Mouse (Mus musculus) urinary bladder, postnatal 14 days (tissue): ENCODE measurements at regions not wholly inside any gene's neighbourhood (a gene's known extent, or its start where the extent isn't known, plus 50 kb on each side); places are given as distances from the start of the nearest gene placed in this dataset.
A peak's percentile ranks its signal among the peaks of the same experiment; 100 is the strongest.

ENCODE experiments used
- DNase-seq: peaks from one replicate; pipeline ENCODE4 v3.0.0; 2021; ENCODE audit warnings: low spot score

DNA sequence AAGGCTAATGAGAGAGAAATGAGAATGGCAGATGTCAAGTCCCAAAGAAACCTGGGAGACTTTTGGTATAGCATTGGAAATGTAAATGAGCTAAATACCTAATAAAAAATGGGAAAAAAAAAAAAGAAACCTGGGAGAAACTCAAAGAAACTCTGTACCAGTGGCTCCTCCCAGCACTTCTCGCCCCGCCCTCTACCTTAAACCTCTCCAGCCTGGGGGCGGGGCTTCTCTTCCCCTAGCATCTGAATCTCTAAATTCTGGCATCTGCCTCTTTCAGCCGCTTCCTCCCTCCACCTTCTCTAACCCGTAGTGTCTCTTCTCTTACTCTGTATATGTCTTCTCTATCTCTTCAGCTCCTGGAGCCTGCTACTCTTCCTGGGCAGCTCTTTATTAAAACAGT, 53.2 kb downstream of the Gpr6 start:
- DNase-seq, result no peak

DNA sequence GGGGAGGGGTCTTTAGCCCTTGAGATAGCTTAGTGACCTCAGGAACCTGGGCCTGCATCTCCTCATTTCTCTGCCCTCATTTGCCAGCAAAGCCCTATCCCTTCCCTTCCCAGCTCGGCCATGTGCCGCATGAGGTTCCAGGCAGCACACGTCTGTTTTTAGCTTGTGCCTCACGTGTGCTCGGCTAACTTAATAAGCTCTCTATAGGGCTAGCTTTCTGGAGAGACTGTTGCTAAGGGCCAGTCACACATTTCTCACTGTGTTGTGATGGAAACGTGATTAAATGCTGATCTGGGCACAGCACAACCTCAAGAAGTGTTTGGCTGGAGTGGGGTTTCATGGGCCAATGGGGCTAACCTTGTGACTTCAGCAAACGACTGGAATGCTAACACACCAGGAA, 55.5 kb downstream of the Gpr6 start:
- DNase-seq, result no peak

DNA sequence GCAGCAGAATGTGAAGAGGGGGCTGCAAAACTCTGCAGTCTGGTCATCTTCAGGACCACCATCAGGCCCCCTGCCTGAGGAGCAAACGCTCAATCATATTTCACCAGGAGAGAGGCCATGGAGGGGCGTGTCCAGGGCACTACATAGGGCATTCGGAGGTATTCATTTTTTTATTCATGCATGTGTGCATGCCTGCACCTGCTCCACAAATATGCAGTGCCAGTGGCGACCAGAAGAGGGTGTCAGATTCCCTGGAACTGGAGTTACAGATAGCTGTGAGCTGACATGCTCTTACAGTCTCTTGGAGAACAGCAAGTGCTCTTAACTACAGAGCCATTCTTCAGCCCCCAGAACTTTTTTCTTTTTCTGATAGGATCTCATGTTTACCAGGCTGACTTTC, 56.4 kb downstream of the Gpr6 start:
- peak; percentile 48 for DNase-seq

DNA sequence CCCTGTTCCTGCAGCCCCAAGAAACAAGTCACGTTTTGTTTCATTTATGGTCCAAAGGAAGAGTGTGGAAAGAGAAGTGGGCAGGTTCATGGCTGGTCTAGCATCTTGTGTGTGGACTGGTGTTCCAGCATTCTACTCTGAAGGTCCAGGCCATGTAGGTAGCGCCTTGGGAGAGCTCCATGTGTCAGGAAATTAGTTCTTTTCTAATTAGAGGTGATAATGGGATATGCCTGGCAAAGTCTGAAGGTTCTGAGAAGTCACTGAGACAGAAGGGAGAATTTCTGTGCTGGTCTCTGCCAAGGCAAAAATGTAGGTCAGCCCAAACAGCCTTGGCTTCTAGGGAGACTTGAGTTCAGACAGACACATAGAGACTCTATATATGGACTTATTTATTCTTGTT, 61.5 kb downstream of the Gpr6 start:
- no peak for DNase-seq

DNA sequence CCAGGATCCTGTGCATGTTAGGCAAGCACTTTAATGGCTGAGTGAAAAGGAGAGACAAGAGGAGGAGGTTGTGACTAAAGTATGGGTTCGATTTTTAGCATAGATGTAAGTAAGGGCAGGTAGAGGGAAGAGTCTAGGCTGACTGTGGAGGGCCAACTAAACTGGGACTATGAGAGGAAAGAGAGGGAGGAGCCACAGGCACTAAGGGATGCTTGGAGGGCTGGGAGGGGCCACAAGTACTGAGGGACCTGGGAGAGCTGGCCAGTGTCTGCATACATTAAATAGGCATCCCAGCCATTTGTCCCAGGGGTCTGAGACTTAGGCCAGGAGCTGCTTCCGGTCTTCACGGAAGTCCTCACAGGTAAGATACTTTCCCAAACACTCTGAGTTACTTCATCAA, 64.2 kb downstream of the Gpr6 start:
- DNase-seq, result no peak

DNA sequence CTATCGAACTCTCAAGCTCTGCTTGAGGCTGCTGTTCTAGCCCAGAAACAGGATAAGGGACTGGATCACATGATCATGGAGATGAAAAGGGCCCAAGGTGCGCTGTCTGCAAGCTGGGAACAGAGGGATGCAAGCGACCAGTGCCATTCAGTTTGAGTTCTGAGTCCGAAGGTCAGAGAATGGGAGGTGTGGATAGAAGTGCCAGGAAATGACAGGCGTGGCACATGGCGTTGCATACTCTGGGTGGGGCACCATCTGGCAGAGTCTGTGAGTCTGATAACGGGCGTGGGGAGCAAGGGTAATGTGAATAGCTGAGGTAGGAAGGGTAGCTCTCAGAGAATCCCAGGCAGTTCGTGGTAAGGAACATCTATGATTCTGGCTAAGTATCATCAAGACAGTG, 65.5 kb downstream of the Gpr6 start:
- no peak for DNase-seq

DNA sequence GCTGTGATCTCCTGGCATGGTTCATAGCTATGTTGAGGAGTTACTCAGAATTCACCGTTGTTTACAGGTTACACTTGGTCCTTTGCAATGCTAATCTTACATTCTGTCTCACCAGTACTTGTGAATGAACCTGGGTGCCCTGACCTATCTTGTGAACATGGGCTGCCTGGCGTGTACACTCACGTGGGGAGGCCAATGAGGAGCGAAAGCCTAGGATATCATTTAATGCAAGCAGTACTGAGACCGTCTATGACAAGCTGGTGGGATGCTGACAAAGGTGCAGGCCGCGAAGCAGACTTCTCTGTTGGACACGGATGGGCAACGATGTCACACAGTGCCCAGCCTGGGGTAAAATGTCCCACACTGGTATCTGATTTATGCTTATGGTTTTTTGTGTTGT, 66.3 kb downstream of the Gpr6 start:
- no peak for DNase-seq

DNA sequence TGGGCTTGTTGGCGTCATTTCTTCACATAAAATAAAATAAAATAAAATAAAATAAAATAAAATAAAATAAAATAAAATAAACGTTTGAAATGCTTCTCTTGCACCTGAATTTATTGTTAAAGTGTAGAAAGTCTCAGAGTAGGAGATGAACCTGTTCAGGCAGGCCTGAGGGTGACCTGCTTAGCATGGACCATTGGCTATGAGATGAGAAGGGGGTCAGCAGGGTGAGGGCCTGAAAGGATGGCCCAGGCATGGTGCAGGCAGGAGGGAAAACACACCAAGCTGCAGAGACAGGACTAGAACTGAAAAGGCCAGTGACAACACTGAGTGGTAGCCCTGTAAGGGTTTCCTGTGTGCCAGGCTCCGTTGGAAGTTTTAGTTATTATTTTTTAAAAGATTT, 67.3 kb downstream of the Gpr6 start:
- no peak for DNase-seq

DNA sequence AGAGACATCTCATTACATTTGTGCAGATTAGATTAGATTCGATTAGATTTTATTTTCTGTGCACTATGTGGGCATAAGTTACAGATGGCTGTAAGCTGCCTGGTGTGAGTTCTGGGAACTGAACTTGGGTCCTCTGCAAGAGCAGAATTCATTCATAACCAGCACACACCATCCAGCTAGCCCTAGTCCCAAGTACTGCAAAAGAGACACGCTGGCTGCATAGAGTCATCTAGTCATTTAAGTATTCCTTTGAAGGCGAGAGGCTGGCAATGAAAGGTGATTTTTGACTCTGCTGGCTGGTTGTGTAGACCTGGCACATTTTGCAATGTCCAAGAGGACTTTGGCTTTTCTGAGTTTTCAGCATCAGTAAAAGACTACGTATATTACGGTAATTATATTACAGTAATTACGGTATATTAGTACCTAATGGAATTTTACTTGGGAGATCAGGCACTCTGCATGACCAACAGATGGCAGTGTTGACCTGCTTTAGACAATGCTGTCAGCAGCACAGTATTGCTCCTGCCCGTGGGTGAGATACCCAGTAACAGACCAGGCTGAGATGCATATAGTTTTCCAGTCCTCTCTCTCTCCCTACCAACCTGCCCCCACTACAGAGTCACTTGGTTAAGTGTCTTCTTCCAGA, 67.9 kb downstream of the Gpr6 start:
- peak; percentile 72 for DNase-seq

DNA sequence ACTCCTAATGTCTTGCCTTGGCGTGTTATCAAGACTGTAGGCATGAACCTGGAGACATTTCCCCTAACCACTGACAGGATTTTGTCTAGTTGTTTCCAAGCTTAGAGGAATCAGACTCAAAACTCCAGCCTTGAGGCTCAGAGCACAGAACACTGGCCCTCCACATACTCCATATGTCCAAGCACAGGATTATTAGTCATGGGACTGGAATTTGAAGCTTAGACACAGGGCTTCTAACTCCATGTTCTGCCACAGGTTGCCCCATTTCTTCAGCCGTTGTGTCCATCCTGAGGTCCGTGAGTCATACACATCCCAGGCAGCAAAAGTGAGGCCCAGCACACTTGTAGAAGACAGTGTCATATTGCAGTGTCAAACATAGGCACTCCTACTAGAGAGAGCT, 68.9 kb downstream of the Gpr6 start:
- no peak for DNase-seq

DNA sequence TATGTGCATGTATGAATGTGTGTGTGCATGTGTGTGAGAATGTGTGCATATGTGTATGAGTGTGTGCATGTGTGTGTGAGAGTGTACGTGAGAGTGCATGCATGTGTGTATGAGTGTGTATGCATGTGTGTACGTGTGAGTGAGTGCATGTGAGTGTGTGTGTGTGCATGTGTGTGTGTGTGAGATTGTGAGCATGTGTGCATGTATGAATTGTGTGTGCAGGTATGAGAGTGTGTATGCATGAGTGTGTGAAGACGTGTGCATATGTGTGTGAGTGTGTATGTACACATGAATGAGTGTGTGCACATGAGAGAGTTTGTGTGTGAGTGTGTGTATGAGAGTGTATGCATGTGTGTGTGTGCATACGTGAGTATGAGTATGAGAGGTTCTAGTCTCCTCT, 71.1 kb downstream of the Gpr6 start:
- no peak for DNase-seq

DNA sequence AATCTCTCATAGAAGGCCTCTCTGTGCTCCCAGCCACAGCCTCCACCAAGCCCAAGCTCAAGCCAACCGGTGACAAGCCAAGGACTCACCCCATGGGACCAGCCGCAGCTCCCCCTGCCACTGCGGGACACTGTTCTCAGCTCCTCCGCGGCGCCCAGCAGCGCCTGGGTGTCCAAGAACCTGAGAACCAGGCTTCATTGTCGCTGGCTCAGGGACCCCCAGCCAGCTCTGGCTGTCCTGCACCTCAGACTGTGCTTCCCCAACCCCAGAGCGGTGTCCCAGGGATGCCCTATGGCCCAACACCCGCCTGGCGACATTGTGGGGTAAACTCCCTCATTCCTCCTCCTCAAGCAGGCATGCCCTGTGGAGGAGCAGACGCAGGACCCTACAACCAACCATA, 72.6 kb downstream of the Gpr6 start:
- DNase-seq, result no peak

DNA sequence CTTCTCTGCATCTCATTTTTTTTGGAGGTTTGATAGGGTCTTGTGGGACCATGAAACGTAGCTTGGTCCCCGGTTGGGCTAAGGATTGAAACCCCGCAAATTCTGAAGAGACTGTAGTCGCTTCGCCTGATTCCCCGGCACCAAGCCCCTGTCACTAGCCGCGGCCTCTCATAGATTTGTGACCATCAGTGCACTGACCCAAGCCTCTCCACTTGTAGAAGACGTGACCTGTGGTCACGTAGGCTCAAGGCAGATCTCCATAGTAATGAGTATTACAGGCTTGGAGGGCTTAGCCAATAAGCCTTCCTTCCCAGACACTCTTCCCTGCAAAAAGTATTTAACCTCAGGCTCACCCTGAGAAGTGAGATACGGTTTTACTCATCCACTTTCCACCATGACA, 73.3 kb downstream of the Gpr6 start:
- no peak for DNase-seq

DNA sequence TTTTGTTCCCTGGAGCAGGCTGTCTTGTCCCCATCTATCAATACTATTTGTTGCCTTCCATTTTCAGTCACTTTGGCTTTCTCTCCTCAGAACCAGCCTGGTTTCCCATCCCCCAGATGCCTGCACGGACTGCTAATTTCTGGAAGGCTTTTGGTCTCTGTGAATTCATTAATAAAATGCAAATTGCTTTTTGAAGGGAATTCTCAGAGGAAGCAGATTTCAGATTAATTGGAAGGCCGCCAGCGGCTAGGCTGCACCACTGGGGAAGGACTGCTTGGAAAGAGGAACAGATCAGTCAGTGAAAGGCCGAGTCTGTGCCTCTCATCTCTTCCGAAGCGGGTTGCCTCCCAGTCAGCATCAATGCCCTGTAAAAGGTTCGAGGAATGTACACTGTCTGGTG, 73.8 kb downstream of the Gpr6 start:
- no peak for DNase-seq

DNA sequence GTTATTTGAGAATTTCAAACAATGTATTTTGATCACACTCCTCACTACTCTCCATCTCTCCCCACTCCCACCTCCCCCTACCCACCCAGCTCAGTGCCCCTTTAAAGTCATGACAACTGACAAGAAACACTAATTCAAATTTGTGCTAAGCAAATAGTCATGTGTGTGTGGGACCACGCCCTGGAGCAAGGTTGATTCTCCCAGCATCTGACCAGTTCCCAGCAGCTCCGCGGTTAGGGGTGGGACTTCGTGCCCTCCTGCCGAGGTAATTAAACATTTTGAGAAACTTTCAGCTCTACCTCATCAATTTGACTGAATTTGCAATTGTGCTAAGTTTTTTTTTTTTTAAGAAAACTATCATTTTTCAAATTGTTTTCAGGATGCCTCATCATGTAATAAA, 74.5 kb downstream of the Gpr6 start:
- no peak for DNase-seq
